Mouse (Mus musculus) neural tube, embryonic 13.5 days (tissue): ENCODE measurements around the gene Gm13090. TPM values are rescaled to one million over a fixed set of nuclear protein-coding genes. Genes with fewer than 3 reads are reported as not detected.

Source experiments
- ATAC-seq: fragments of 200-750 bp; cut with Nextera tagmentation; 2 replicates; pipeline ENCODE4 v1.8.0; 2017; ENCODE audit warnings: low read depth, mild to moderate bottlenecking, moderate TSS enrichment, moderate library complexity
- H3K27ac ChIP-seq: fragments of 300-500 bp; sonication (generic); replicated peaks from 2 replicates; pipeline ENCODE4 v1.5.1; 2015; ENCODE audit warnings: moderate library complexity, mild to moderate bottlenecking, inconsistent platforms
- H3K27me3 ChIP-seq: fragments of 300-500 bp; sonication (generic); 2 replicates; pipeline ENCODE4 v1.6.1; 2015; ENCODE audit warnings: mild to moderate bottlenecking, inconsistent platforms
- H3K36me3 ChIP-seq: fragments of 300-500 bp; sonication (generic); 2 replicates; pipeline ENCODE4 v1.6.1; 2015; ENCODE audit warnings: mild to moderate bottlenecking, inconsistent platforms
- H3K4me1 ChIP-seq: fragments of 300-500 bp; sonication (generic); replicated peaks from 2 replicates; pipeline ENCODE4 v1.6.1; 2015; ENCODE audit warnings: inconsistent platforms
- H3K4me2 ChIP-seq: fragments of 300-500 bp; sonication (generic); 2 replicates; pipeline ENCODE4 v1.6.1; 2015; ENCODE audit warnings: inconsistent platforms, mild to moderate bottlenecking, moderate library complexity
- H3K4me3 ChIP-seq: fragments of 300-500 bp; sonication (generic); 2 replicates; pipeline ENCODE4 v1.5.1; 2015; ENCODE audit warnings: mild to moderate bottlenecking, inconsistent platforms
- H3K9ac ChIP-seq: fragments of 300-500 bp; sonication (generic); 2 replicates; pipeline ENCODE4 v1.6.1; 2015; ENCODE audit warnings: moderate library complexity, mild to moderate bottlenecking, inconsistent platforms
- H3K9me3 ChIP-seq: fragments of 300-500 bp; sonication (generic); 2 replicates; pipeline ENCODE4 v1.6.1; 2016; ENCODE audit warnings: inconsistent platforms
- WGBS: fragments of 180-500 bp; shearing (Covaris S2); methylation state at CpG from one replicate; pipeline ENCODE4 v1.1.7; 2015; 5-methylcytosine and 5-hydroxymethylcytosine counted together
- polyA plus RNA-seq: library from polyadenylated mRNA; unstranded; fragments of >200 nt; fragmentation: Nextera tagmentation; extraction: Ambion mirVana; gene quantifications from 2 replicates; pipeline ENCODE4 v1.2.1, GENCODE M21; 2015

Gm13090 gene
- polyA plus RNA-seq, 1 experiment from 2014 or later: 0.36 TPM

- ATAC-seq: no peak
- H3K4me2 ChIP-seq: no peak overlapping the region
- 88% methylated on average over 7 of the region's 7 CpGs for WGBS
- no peak overlapping the region for H3K9ac ChIP-seq
- peaks cover 96% of the 10 kb centered on the region for H3K36me3 ChIP-seq
- H3K4me1 ChIP-seq: no peaks in the 10 kb centered on the region
- H3K27me3 ChIP-seq: no peaks in the 10 kb centered on the region
- no peak overlapping the region for H3K27ac ChIP-seq
- no peaks in the 10 kb centered on the region for H3K9me3 ChIP-seq
- H3K4me3 ChIP-seq: no peak overlapping the region
Observed at GRCm38 (mm10) chr4:151070962-151071361, 18.4 kb upstream of the Gm13090 start.

- no peaks in the 10 kb centered on the region for H3K27me3 ChIP-seq
- peak; percentile 68 for ATAC-seq
- 61% methylated on average over 13 of the region's 13 CpGs for WGBS
- H3K4me2 ChIP-seq: no peak overlapping the region
- H3K27ac ChIP-seq: no peak overlapping the region
- H3K9me3 ChIP-seq: no peaks in the 10 kb centered on the region
- no peaks in the 10 kb centered on the region for H3K4me1 ChIP-seq
- no peak overlapping the region for H3K9ac ChIP-seq
- no peak overlapping the region for H3K4me3 ChIP-seq
- H3K36me3 ChIP-seq: peaks cover 99% of the 10 kb centered on the region
Observed at GRCm38 (mm10) chr4:151073108-151073744, 16.1 kb upstream of the Gm13090 start.

- Histone ChIP-seq H3K27ac (no peak overlapping the region), H3K27me3 (no peaks in the 10 kb centered on the region), H3K9me3 (no peaks in the 10 kb centered on the region), H3K36me3 (peaks cover 100% of the 10 kb centered on the region), H3K4me2 (no peak overlapping the region), H3K4me1 (no peaks in the 10 kb centered on the region), H3K4me3 (no peak overlapping the region), H3K9ac (no peak overlapping the region)
- 94% methylated on average over 15 of the region's 15 CpGs for WGBS
- no peak for ATAC-seq
Observed at GRCm38 (mm10) chr4:151074817-151075216, 14.6 kb upstream of the Gm13090 start.

- no peak overlapping the region for H3K4me2 ChIP-seq
- 62% methylated on average over 2 of the region's 2 CpGs for WGBS
- peaks cover 18% of the 10 kb centered on the region; the same call in 1 of the 2 replicates for H3K4me1 ChIP-seq
- peaks cover 100% of the 10 kb centered on the region for H3K36me3 ChIP-seq
- no peaks in the 10 kb centered on the region for H3K9me3 ChIP-seq
- no peak overlapping the region for H3K9ac ChIP-seq
- ATAC-seq: no peak
- no peak overlapping the region for H3K4me3 ChIP-seq
- no peak overlapping the region for H3K27ac ChIP-seq
- no peaks in the 10 kb centered on the region for H3K27me3 ChIP-seq
Observed at GRCm38 (mm10) chr4:151081355-151081754, 8.0 kb upstream of the Gm13090 start.

- Histone ChIP-seq H3K4me2 (no peak overlapping the region), H3K9ac (no peak overlapping the region), H3K27me3 (no peaks in the 10 kb centered on the region), H3K27ac (no peak overlapping the region), H3K9me3 (no peaks in the 10 kb centered on the region), H3K4me1 (peaks cover 19% of the 10 kb centered on the region; the same call in 1 of the 2 replicates), H3K4me3 (no peak overlapping the region), H3K36me3 (peaks cover 100% of the 10 kb centered on the region)
- 90% methylated on average over 13 of the region's 13 CpGs for WGBS
- no peak for ATAC-seq
Observed at GRCm38 (mm10) chr4:151081977-151082376, 7.4 kb upstream of the Gm13090 start.

GRCm38 (mm10) chr4:151083027-151083426 lies 6.3 kb upstream of the Gm13090 start:
- no peak for ATAC-seq
- peak overlapping the region; percentile 49; the same call in 1 of the 2 replicates for H3K27ac ChIP-seq
- 53% methylated on average over 5 of the region's 5 CpGs for WGBS
- no peaks in the 10 kb centered on the region for H3K9me3 ChIP-seq
- H3K9ac ChIP-seq: no peak overlapping the region
- H3K36me3 ChIP-seq: peaks cover 100% of the 10 kb centered on the region
- H3K27me3 ChIP-seq: no peaks in the 10 kb centered on the region
- peaks cover 19% of the 10 kb centered on the region; the same call in 1 of the 2 replicates for H3K4me1 ChIP-seq
- H3K4me2 ChIP-seq: no peak overlapping the region
- no peak overlapping the region for H3K4me3 ChIP-seq

GRCm38 (mm10) chr4:151087358-151087757 lies 2.0 kb upstream of the Gm13090 start:
- Histone ChIP-seq H3K27ac (no peak overlapping the region), H3K4me2 (no peak overlapping the region), H3K4me3 (no peak overlapping the region), H3K27me3 (no peaks in the 10 kb centered on the region), H3K9me3 (no peaks in the 10 kb centered on the region), H3K4me1 (peaks cover 44% of the 10 kb centered on the region), H3K9ac (no peak overlapping the region), H3K36me3 (peaks cover 66% of the 10 kb centered on the region)
- no peak for ATAC-seq
- WGBS: 100% methylated on average over 1 of the region's 1 CpGs

- 95% methylated on average over 14 of the region's 14 CpGs for WGBS
- Histone ChIP-seq H3K9ac (0 out of 2 replicates have a peak overlapping the region, but pooled peaks have one; percentile 1), H3K36me3 (peaks cover 52% of the 10 kb centered on the region), H3K4me2 (no peak overlapping the region), H3K4me1 (peaks cover 33% of the 10 kb centered on the region), H3K9me3 (no peaks in the 10 kb centered on the region), H3K4me3 (no peak overlapping the region), H3K27me3 (no peaks in the 10 kb centered on the region), H3K27ac (no peak overlapping the region)
- ATAC-seq: no peak
Observed at GRCm38 (mm10) chr4:151088819-151089218, 551 bp upstream of the Gm13090 start.

GRCm38 (mm10) chr4:151095207-151095606 lies 5.8 kb downstream of the Gm13090 start:
- Histone ChIP-seq H3K27me3 (no peaks in the 10 kb centered on the region), H3K36me3 (peaks cover 10% of the 10 kb centered on the region; the same call in 1 of the 2 replicates), H3K4me3 (no peak overlapping the region), H3K9me3 (no peaks in the 10 kb centered on the region), H3K4me2 (no peak overlapping the region), H3K4me1 (peaks cover 47% of the 10 kb centered on the region), H3K9ac (no peak overlapping the region), H3K27ac (no peak overlapping the region)
- ATAC-seq: no peak
- WGBS: 39% methylated on average over 2 of the region's 2 CpGs

- H3K9me3 ChIP-seq: no peaks in the 10 kb centered on the region
- no peak overlapping the region for H3K9ac ChIP-seq
- peaks cover 10% of the 10 kb centered on the region; the same call in 1 of the 2 replicates for H3K36me3 ChIP-seq
- H3K27me3 ChIP-seq: no peaks in the 10 kb centered on the region
- H3K4me3 ChIP-seq: no peak overlapping the region
- H3K4me2 ChIP-seq: no peak overlapping the region
- no peak overlapping the region for H3K27ac ChIP-seq
- 87% methylated on average over 18 of the region's 18 CpGs for WGBS
- no peak for ATAC-seq
- H3K4me1 ChIP-seq: peaks cover 47% of the 10 kb centered on the region
Observed at GRCm38 (mm10) chr4:151096334-151097103, 7.1 kb downstream of the Gm13090 start.

GRCm38 (mm10) chr4:151097104-151097438 lies 7.7 kb downstream of the Gm13090 start:
- ATAC-seq: no peak
- H3K27me3 ChIP-seq: no peaks in the 10 kb centered on the region
- no peak overlapping the region for H3K4me3 ChIP-seq
- H3K4me1 ChIP-seq: peaks cover 52% of the 10 kb centered on the region
- WGBS: 86% methylated on average over 11 of the region's 11 CpGs
- no peak overlapping the region for H3K4me2 ChIP-seq
- no peak overlapping the region for H3K9ac ChIP-seq
- H3K36me3 ChIP-seq: peaks cover 10% of the 10 kb centered on the region; the same call in 1 of the 2 replicates
- no peaks in the 10 kb centered on the region for H3K9me3 ChIP-seq
- peak overlapping the region; percentile 52; the same call in 1 of the 2 replicates for H3K27ac ChIP-seq

GRCm38 (mm10) chr4:151103646-151104045 lies 14.3 kb downstream of the Gm13090 start:
- Histone ChIP-seq H3K27ac (0 out of 2 replicates have a peak overlapping the region, but pooled peaks have one; percentile 33), H3K4me2 (0 out of 2 replicates have a peak overlapping the region, but pooled peaks have one; percentile 16), H3K9me3 (no peaks in the 10 kb centered on the region), H3K4me1 (peaks cover 81% of the 10 kb centered on the region), H3K9ac (no peak overlapping the region; the same call in 1 of the 2 replicates), H3K36me3 (no peaks in the 10 kb centered on the region), H3K4me3 (no peak overlapping the region), H3K27me3 (no peaks in the 10 kb centered on the region)
- WGBS: 76% methylated on average over 11 of the region's 11 CpGs
- ATAC-seq: no peak
